Mouse (Mus musculus) brain, embryonic 14.5 days (tissue): ENCODE results near the gene Zc3h13. TPM values are rescaled to one million over a fixed set of nuclear protein-coding genes. Genes with fewer than 3 reads are reported as not detected.
A peak's percentile ranks its signal among the peaks of the same experiment; 100 is the strongest.

ENCODE experiments used
- DNase-seq: peaks from one replicate; pipeline ENCODE4 v3.0.0-alpha.2; 2011; ENCODE audit warnings: low read depth
- CTCF ChIP-seq: fragments of 200-500 bp; IDR thresholded peaks from 2 replicates; pipeline ENCODE4 v1.5.1; 2012; ENCODE audit warnings: inconsistent platforms, mild to moderate bottlenecking, moderate library complexity, borderline replicate concordance; ENCODE audit not compliant: insufficient read depth, insufficient read length; ENCODE audit errors: extremely low read depth
- POLR2A ChIP-seq: fragments of 200-500 bp; IDR thresholded peaks from 2 replicates; pipeline ENCODE4 v1.6.1; 2012; ENCODE audit warnings: mild to moderate bottlenecking, inconsistent platforms, borderline replicate concordance; ENCODE audit not compliant: poor library complexity, insufficient read depth, insufficient read length, severe bottlenecking; ENCODE audit errors: extremely low read depth
- polyA plus RNA-seq: library from polyadenylated mRNA; depleted of rRNA; stranded (reverse); fragments of >200 nt; gene quantifications from 2 replicates; pipeline ENCODE4 v1.2.3, GENCODE M21; 2012; rRNA removed

The Zc3h13 gene
- polyA plus RNA-seq, 1 experiment = 32.0 TPM

DNA sequence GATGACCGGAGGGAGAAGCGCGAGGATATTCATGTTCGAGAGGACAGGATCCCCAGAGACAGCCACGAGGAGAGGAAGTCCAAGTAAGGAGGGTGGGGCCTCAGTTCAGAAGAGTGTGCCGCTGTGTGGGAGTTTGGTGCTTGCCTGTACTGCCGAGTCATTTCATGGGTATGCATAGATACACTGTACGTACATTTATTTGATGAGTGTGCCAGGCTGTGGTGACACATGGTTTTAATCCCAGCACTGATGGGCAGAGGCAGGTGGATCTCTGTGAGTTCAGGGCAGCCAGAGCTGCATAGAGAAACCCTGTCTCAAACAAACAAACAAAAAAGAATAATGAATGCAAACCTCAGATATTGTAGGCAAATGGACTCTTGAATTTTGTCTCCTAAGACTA, 43.9 kb downstream of the Zc3h13 start:
- TF ChIP-seq CTCF (no peak), POLR2A (no peak)
- no peak for DNase-seq

DNA sequence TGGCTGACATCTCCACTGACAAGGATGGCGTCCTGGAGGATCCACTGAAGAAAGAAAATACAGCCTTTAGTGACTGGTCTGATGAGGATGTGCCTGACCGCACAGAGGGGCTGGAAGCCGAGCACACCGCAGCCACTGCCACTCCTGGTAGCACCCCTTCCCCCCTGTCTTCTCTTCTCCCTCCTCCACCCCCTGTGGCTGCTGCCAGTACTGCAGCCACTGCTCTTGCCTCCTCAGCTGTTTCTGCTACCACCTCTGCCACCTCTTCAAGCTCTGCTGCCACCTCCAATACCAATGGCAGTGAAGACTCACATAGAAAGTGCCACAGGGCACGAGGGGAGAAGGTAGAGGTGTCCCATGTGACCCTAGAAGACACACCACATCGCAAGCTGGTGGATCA, 46.4 kb downstream of the Zc3h13 start:
- DNase-seq = peak; percentile 16
- TF ChIP-seq CTCF (peak; percentile 60), POLR2A (no peak)

DNA sequence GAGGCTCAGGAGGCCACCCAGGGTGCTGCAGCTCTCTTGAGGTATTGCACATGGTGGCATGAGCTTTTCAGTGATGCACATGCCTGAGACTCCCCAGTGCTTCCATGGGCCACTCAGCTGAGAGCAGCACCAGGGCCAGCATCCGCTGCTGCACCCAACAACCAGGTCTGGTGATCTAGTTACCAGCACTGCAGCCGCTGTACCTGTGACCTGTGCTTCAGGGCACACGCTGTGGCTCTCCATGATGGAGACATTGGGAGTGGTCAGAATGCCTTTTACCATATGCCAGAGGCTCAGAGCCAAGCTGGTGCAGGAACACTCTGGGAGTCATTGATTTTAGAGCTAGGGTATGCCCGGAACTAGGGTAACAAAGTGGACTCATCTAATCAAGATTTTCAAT, 50.1 kb downstream of the Zc3h13 start:
- DNase-seq = no peak

DNA sequence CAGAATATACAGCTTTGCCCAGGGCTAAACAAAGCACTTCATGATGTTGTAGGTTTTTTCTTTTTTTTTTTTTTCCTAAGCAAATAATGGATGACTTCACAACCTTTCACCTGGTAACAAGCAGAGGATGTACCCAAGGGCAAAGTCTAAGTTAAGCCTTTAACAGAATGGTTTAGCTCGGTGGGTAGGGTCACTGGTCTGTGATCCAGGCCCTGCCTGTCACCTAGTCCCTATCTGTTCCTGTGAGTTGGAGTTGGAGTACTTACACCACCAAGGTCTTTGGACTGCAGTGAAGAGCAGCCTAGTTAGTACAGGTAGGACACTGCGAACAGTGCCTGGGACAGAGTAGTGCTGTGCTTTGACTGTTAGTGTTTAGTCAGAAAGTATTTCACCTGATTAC, 53.7 kb downstream of the Zc3h13 start:
- TF ChIP-seq CTCF (no peak), POLR2A (no peak)
- no peak for DNase-seq

More for the DNA sequence above, 50.1 kb downstream of the Zc3h13 start:
- no peak for TF ChIP-seq POLR2A
- no peak for TF ChIP-seq CTCF

DNA sequence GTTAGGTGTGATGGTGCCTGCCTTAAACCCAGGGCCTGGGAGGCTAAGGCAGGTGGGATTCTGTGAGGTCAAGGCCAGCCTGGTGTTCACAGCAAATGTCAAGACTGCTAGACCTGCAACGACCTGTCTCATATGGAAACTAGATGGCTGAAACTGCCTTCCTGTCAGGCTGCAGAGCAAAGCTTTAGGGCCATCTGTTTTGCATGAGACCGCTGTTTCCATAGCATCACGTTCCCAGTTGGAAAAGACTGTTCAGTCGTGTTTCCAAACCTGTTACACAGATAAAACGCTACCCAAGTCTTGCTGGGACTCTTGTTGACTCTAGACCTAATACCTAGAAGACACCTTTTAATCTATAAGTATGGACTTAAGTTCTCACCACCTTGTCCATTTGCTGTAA, 61.9 kb downstream of the Zc3h13 start:
- no peak for DNase-seq
- no peak for TF ChIP-seq CTCF

DNA sequence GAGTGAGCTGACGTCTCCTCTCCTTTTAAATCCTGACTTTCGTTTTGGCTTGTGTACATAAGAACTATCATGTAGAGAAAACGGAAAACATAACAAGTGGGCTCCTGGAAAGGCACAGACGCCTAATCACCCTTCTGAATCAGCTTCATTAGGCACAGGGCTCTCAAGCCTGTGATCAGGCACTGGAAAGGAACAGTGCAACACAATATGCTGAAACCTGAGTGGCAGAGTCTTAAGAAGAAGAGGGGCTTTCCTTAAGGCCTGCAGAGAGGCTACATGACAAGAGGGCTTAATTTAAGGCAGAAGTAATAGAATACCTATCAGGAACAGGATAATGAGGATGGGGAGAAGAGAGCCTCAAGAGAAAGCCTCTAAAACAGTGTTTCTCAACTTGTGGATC, 67.5 kb downstream of the Zc3h13 start:
- TF ChIP-seq POLR2A (no peak), CTCF (no peak)
- peak; percentile 17 for DNase-seq

DNA sequence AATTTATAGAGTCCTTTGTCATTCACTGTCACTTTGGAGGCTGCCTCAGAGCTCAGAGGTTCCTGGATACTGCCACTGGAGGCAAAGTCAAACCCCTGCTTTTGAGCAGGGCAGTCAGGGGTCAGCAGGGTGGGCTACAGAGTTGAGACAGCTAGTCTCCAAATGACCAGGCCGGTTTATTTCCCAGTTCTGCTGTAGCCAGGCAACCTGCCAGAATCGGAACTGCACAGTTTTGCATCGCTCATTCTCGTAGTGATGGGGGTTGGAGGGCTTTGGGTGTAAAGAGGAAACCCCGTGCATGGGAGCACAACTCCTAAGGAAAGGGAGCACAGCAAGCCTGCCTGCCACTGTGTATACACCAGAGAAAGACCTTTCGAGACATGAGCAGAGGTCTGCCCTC, 79.1 kb downstream of the Zc3h13 start:
- DNase-seq = peak; percentile 5
- no peak for TF ChIP-seq CTCF
- TF ChIP-seq POLR2A = no peak

DNA sequence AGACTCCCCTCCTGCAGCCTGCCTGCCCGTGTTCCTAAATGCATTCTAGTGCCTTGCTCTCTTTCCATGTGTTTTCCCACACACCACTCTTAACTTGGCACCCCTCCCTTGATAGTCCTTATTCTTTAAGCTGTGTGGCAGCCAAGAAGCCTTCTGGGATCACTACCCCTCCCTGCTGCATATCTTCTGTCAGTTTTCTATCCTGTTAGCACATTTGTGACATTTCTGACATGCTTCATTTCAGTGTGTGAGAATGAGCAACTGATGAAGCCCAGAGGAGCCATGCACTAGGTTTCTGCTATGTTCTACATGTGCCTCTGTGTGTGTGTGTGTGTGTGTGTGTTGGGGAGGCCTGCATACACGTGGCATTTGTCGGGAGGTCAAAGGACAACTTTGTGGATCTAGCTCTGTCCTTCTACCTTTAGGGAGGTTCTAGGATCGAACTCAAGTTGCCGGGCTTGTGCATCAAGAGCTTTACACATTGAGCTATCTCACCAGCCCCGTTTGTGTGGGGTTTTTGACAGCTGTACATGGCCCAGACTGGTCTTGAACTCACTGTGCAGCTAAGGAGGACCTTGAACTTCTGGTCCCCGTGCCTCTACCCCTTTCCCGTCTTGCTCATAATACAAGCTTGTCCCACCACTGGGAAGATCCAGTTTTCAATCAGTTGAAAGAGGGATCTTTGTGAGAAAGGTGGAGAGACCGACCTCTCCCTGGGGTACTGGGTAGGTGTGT, 81.3 kb downstream of the Zc3h13 start:
- peak; percentile 73 for DNase-seq

DNA sequence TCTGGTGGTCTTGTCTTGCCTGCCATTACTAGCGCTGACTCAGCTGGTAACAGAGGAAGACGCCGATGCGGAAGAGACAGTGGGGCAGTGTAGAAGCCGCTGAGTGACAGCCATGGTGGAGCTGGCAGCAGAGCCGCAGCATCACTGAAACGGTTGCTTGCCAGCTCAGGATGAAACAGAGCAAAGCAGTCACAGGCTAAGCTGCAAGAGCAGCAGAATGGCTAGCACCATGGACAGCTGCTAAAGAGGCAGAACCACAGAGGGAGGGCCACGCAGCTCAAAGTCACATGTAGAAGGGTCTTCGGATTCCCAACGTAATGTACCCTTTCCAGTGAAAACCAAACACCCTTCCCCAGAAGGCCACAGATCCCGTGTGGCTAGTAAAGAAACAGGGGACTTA, 82.6 kb downstream of the Zc3h13 start:
- peak; percentile 51 for DNase-seq
- TF ChIP-seq CTCF = no peak
- TF ChIP-seq POLR2A = no peak

More for the DNA sequence above, 81.3 kb downstream of the Zc3h13 start:
- TF ChIP-seq CTCF = no peak
- no peak for TF ChIP-seq POLR2A

DNA sequence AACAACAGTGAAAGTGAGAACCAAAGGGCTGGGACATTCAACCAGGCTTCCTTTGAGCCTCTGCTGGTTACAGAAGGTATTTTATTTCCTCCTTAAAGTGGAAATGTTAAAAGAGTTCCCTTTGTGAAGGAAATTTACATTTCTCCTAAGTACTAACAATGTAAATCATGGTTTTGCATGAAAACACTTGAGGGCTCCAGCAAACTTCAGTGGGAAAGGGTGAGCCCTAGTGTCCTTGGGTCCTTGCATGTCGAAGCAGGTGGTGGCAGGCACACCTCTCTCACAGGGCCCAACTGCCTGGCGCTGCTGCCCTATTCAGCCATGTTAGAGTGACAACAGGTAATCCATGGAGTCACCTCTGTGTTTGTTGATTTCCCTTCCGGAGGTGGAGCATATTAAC, 83.3 kb downstream of the Zc3h13 start:
- TF ChIP-seq POLR2A (no peak), CTCF (no peak)
- no peak for DNase-seq

DNA sequence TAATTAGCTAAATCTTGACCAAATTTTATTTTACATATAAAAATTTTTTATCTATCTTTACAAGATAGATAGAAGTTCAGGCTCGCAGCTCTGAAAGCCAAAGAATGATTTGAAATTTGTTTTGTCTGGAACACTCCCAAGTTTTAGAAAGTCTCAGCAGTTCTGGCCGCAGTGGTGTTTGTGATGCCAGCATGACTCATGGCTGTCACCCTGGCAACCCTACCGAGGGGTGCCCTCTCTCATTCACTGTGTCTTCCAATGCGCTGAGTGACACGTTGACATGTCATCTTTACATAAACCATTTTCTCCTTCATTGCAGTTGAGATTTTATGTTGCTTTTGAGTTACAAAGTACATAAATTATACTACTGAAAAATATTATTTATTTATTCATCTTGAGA, 85.7 kb downstream of the Zc3h13 start:
- DNase-seq = peak; percentile 62
- TF ChIP-seq POLR2A (no peak), CTCF (no peak)

DNA sequence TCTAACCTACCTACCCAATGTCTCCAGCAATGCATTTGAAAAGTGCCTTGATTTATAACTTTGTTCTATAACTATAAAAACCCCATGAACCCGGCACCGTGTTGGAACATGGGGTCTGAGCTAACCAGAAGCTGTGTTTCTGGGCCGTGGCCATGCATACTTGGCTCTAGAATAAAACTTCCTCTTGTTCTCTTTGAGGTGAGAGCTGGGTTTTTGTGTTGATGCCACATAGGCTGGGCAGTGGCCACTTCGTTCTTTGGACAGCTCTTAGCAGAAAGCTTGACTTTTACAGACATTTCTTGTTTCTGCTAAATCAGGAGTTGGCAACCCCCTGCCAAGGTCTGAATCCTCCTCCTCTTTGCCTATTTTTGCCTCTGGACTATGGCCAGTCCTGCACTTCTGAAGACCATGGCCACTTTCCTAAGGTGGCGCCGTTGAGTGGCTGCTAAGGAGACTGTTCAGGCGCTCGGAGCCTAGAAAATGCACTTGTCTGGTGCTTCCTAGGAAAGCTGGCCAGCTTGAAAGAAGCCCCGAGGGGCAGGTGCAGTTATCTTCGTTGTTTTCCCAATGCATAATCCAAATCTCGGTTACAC, 90.9 kb downstream of the Zc3h13 start:
- TF ChIP-seq CTCF (peak; percentile 8; the same call in 1 of the 2 replicates), POLR2A (no peak)

DNA sequence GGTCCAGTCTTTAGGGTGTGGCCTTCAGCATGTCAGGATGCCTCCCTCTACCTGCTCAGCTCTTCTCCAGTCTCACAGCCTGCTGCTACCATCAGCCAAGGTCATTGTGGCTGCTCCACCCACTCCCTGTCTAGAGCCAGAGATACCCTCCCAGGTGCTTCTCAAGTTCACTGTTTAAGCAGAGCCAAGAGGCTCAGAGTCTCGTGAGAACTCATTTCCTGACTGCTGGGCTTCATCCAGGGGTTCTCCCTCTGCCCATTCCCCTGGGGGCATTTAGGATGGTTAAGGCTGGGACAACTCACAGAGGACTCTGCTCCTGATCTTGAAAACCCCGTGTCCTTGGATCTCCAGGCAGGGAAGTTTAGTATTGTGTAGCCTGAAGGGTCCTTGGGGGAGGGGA, 92.1 kb downstream of the Zc3h13 start:
- DNase-seq = no peak
- no peak for TF ChIP-seq POLR2A
- no peak for TF ChIP-seq CTCF

More for the DNA sequence above, 90.9 kb downstream of the Zc3h13 start:
- DNase-seq = peak; percentile 50

DNA sequence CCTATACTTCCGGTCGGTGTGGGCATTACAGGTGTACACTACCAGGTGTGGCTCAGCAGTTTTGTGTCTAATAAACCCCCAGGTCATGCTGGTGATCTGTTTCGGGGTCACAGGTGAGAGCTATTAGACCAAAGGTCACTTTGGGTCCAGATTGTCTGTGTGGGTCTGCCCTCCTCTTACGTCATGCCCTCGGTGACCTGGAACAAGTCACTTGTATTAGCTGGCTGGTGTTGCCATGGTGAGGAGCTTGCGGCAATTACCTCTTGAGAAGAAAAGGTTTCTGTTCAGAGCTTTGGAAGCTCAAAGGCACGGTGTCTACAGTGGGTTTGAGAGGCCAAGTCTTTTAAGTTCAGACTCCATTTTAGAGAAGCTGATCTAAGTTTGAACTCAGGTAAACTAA, 93.4 kb downstream of the Zc3h13 start:
- peak; percentile 52 for DNase-seq
- no peak for TF ChIP-seq POLR2A
- TF ChIP-seq CTCF = no peak

Other genes with a start within 250 kb of the Zc3h13 start
- gene Lrrc63, start 153.5 kb upstream of the Zc3h13 start, polyA plus RNA-seq = 0.05 TPM in 2 replicates
- 3.6 and 7.4 TPM in 2 replicates for gene Lcp1, start 153.3 kb upstream of the Zc3h13 start, polyA plus RNA-seq
- gene Cpb2, start 42.1 kb upstream of the Zc3h13 start, polyA plus RNA-seq = not detected in 2 replicates
- 7.0 and 8.6 TPM in 2 replicates for gene Siah3, start 171.6 kb downstream of the Zc3h13 start, polyA plus RNA-seq